Mouse (Mus musculus) limb, embryonic 13.5 days (tissue): ENCODE results near the gene Shc4. TPM values are rescaled to one million over a fixed set of nuclear protein-coding genes. Genes with fewer than 3 reads are reported as not detected.

Experiments used
- ATAC-seq: fragments of 200-750 bp; cut with Nextera tagmentation; 2 replicates; pipeline ENCODE4 v1.8.0; 2017; ENCODE audit warnings: low read depth, moderate number of reproducible peaks, moderate TSS enrichment; ENCODE audit not compliant: low FRiP score
- H3K27ac ChIP-seq: fragments of 300-500 bp; sonication (generic); 2 replicates; pipeline ENCODE4 v1.5.1; 2015; ENCODE audit warnings: inconsistent platforms, mild to moderate bottlenecking, moderate library complexity
- H3K27me3 ChIP-seq: fragments of 300-500 bp; sonication (generic); 2 replicates; pipeline ENCODE4 v1.6.1; 2015; ENCODE audit warnings: mild to moderate bottlenecking, inconsistent platforms
- H3K36me3 ChIP-seq: fragments of 300-500 bp; sonication (generic); 2 replicates; pipeline ENCODE4 v1.6.1; 2015; ENCODE audit warnings: inconsistent platforms, mild to moderate bottlenecking, moderate library complexity
- H3K4me1 ChIP-seq: fragments of 300-500 bp; sonication (generic); 2 replicates; pipeline ENCODE4 v1.6.1; 2015; ENCODE audit warnings: inconsistent platforms
- H3K4me2 ChIP-seq: fragments of 300-500 bp; sonication (generic); replicated peaks from 2 replicates; pipeline ENCODE4 v1.6.1; 2015; ENCODE audit warnings: inconsistent platforms, mild to moderate bottlenecking, moderate library complexity
- H3K4me3 ChIP-seq: fragments of 300-500 bp; sonication (generic); 2 replicates; pipeline ENCODE4 v1.5.1; 2015; ENCODE audit warnings: moderate library complexity, mild to moderate bottlenecking, inconsistent platforms
- H3K9ac ChIP-seq: fragments of 300-500 bp; sonication (generic); 2 replicates; pipeline ENCODE4 v1.6.1; 2015; ENCODE audit warnings: mild to moderate bottlenecking, inconsistent platforms
- H3K9me3 ChIP-seq: fragments of 300-500 bp; sonication (generic); 2 replicates; pipeline ENCODE4 v1.6.1; 2016; ENCODE audit warnings: inconsistent platforms
- WGBS: fragments of 180-500 bp; shearing (Covaris S2); methylation state at CpG from one replicate; pipeline ENCODE4 v1.1.7; 2015; 5-methylcytosine and 5-hydroxymethylcytosine counted together
- polyA plus RNA-seq: library from polyadenylated mRNA; unstranded; fragments of >200 nt; fragmentation: Nextera tagmentation; extraction: Ambion mirVana; gene quantifications from 2 replicates; pipeline ENCODE4 v1.2.1, GENCODE M21; 2015

The Shc4 gene
- polyA plus RNA-seq, 1 experiment from 2014 or later = 1.9 TPM

GRCm38 (mm10) chr2:125723086-125723407, 901 bp downstream of the Shc4 start:
- H3K4me2 ChIP-seq = peak overlapping the region; percentile 99
- H3K9ac ChIP-seq = peak overlapping the region; percentile 68
- H3K36me3 ChIP-seq = no peaks in the 10 kb centered on the region
- ATAC-seq = peak; percentile 9; the same call in 1 of the 2 replicates
- peaks cover 56% of the 10 kb centered on the region for H3K27me3 ChIP-seq
- no peaks in the 10 kb centered on the region for H3K9me3 ChIP-seq
- 1% methylated on average over 18 of the region's 18 CpGs for WGBS
- H3K27ac ChIP-seq = no peak overlapping the region
- H3K4me3 ChIP-seq = peak overlapping the region; percentile 50
- peaks cover 25% of the 10 kb centered on the region for H3K4me1 ChIP-seq

- no peaks in the 10 kb centered on the region for H3K36me3 ChIP-seq
- no peak overlapping the region for H3K4me3 ChIP-seq
- H3K27me3 ChIP-seq = peaks cover 16% of the 10 kb centered on the region
- WGBS = 79% methylated on average over 8 of the region's 8 CpGs
- H3K9ac ChIP-seq = no peak overlapping the region
- H3K4me2 ChIP-seq = no peak overlapping the region
- no peaks in the 10 kb centered on the region for H3K9me3 ChIP-seq
- H3K4me1 ChIP-seq = no peaks in the 10 kb centered on the region
- ATAC-seq = no peak
- no peak overlapping the region for H3K27ac ChIP-seq
These were observed 7.3 kb downstream of the Shc4 start for GRCm38 (mm10) chr2:125716599-125716998.

- 90% methylated on average over 5 of the region's 5 CpGs for WGBS
- no peak for ATAC-seq
- Histone ChIP-seq H3K4me2 (no peak overlapping the region), H3K27ac (no peak overlapping the region), H3K9ac (no peak overlapping the region), H3K27me3 (no peaks in the 10 kb centered on the region), H3K4me1 (no peaks in the 10 kb centered on the region), H3K9me3 (no peaks in the 10 kb centered on the region), H3K36me3 (no peaks in the 10 kb centered on the region), H3K4me3 (no peak overlapping the region)
These were observed 17.4 kb downstream of the Shc4 start for GRCm38 (mm10) chr2:125706510-125706921.

GRCm38 (mm10) chr2:125704907-125705631, 18.9 kb downstream of the Shc4 start:
- ATAC-seq = no peak
- Histone ChIP-seq H3K27me3 (no peaks in the 10 kb centered on the region), H3K36me3 (no peaks in the 10 kb centered on the region), H3K4me2 (no peak overlapping the region), H3K4me1 (no peaks in the 10 kb centered on the region), H3K27ac (no peak overlapping the region), H3K9me3 (no peaks in the 10 kb centered on the region), H3K9ac (no peak overlapping the region), H3K4me3 (no peak overlapping the region)
- WGBS = 49% methylated on average over 12 of the region's 12 CpGs

GRCm38 (mm10) chr2:125702851-125703250, 21.1 kb downstream of the Shc4 start:
- no peaks in the 10 kb centered on the region for H3K36me3 ChIP-seq
- no peaks in the 10 kb centered on the region for H3K4me1 ChIP-seq
- H3K4me3 ChIP-seq = no peak overlapping the region
- H3K9ac ChIP-seq = no peak overlapping the region
- H3K27ac ChIP-seq = no peak overlapping the region
- no peak for ATAC-seq
- no peak overlapping the region for H3K4me2 ChIP-seq
- no peaks in the 10 kb centered on the region for H3K9me3 ChIP-seq
- WGBS = 76% methylated on average over 2 of the region's 2 CpGs
- H3K27me3 ChIP-seq = no peaks in the 10 kb centered on the region

- Histone ChIP-seq H3K36me3 (no peaks in the 10 kb centered on the region), H3K9me3 (no peaks in the 10 kb centered on the region), H3K27ac (no peak overlapping the region), H3K9ac (no peak overlapping the region), H3K4me3 (no peak overlapping the region), H3K4me2 (no peak overlapping the region), H3K4me1 (no peaks in the 10 kb centered on the region), H3K27me3 (no peaks in the 10 kb centered on the region)
- no peak for ATAC-seq
- WGBS = 87% methylated on average over 2 of the region's 2 CpGs
These were observed 22.3 kb downstream of the Shc4 start for GRCm38 (mm10) chr2:125701606-125702005.

- Histone ChIP-seq H3K36me3 (no peaks in the 10 kb centered on the region), H3K9me3 (no peaks in the 10 kb centered on the region), H3K27me3 (no peaks in the 10 kb centered on the region), H3K4me3 (no peak overlapping the region), H3K4me1 (no peaks in the 10 kb centered on the region), H3K27ac (no peak overlapping the region), H3K4me2 (no peak overlapping the region), H3K9ac (no peak overlapping the region)
- ATAC-seq = no peak
- 54% methylated on average over 2 of the region's 2 CpGs for WGBS
These were observed 27.7 kb downstream of the Shc4 start for GRCm38 (mm10) chr2:125696219-125696618.

GRCm38 (mm10) chr2:125694798-125695197, 29.1 kb downstream of the Shc4 start:
- Histone ChIP-seq H3K9me3 (no peaks in the 10 kb centered on the region), H3K27ac (no peak overlapping the region), H3K4me2 (no peak overlapping the region), H3K9ac (no peak overlapping the region), H3K27me3 (no peaks in the 10 kb centered on the region), H3K4me1 (no peaks in the 10 kb centered on the region), H3K36me3 (no peaks in the 10 kb centered on the region), H3K4me3 (no peak overlapping the region)
- 73% methylated on average over 2 of the region's 2 CpGs for WGBS
- no peak for ATAC-seq

- H3K27me3 ChIP-seq = 0 out of 2 replicates have a peak, but pooled peaks cover 1% of the 10 kb centered on the region
- no peaks in the 10 kb centered on the region for H3K36me3 ChIP-seq
- WGBS = 38% methylated on average over 2 of the region's 2 CpGs
- no peaks in the 10 kb centered on the region for H3K9me3 ChIP-seq
- H3K4me1 ChIP-seq = no peaks in the 10 kb centered on the region
- H3K9ac ChIP-seq = no peak overlapping the region
- no peak for ATAC-seq
- H3K4me2 ChIP-seq = no peak overlapping the region
- no peak overlapping the region for H3K4me3 ChIP-seq
- H3K27ac ChIP-seq = no peak overlapping the region
These were observed 31.9 kb downstream of the Shc4 start for GRCm38 (mm10) chr2:125692010-125692409.

- no peaks in the 10 kb centered on the region for H3K36me3 ChIP-seq
- H3K27me3 ChIP-seq = 0 out of 2 replicates have a peak, but pooled peaks cover 3% of the 10 kb centered on the region
- ATAC-seq = no peak
- H3K27ac ChIP-seq = no peak overlapping the region
- H3K4me3 ChIP-seq = no peak overlapping the region
- 78% methylated on average over 9 of the region's 9 CpGs for WGBS
- no peak overlapping the region for H3K4me2 ChIP-seq
- H3K9ac ChIP-seq = no peak overlapping the region
- no peaks in the 10 kb centered on the region for H3K9me3 ChIP-seq
- peaks cover 7% of the 10 kb centered on the region; the same call in 1 of the 2 replicates for H3K4me1 ChIP-seq
These were observed 38.4 kb downstream of the Shc4 start for GRCm38 (mm10) chr2:125685441-125686150.

GRCm38 (mm10) chr2:125684559-125685440, 39.1 kb downstream of the Shc4 start:
- Histone ChIP-seq H3K27me3 (0 out of 2 replicates have a peak, but pooled peaks cover 3% of the 10 kb centered on the region), H3K9me3 (no peaks in the 10 kb centered on the region), H3K27ac (no peak overlapping the region), H3K4me3 (no peak overlapping the region), H3K4me2 (no peak overlapping the region), H3K4me1 (peaks cover 7% of the 10 kb centered on the region; the same call in 1 of the 2 replicates), H3K36me3 (no peaks in the 10 kb centered on the region), H3K9ac (no peak overlapping the region)
- no peak for ATAC-seq
- 62% methylated on average over 10 of the region's 10 CpGs for WGBS

GRCm38 (mm10) chr2:125683895-125684294, 40.1 kb downstream of the Shc4 start:
- H3K27ac ChIP-seq = no peak overlapping the region
- ATAC-seq = no peak
- no peak overlapping the region for H3K4me3 ChIP-seq
- H3K4me2 ChIP-seq = no peak overlapping the region
- no peak overlapping the region for H3K9ac ChIP-seq
- H3K4me1 ChIP-seq = peaks cover 7% of the 10 kb centered on the region; the same call in 1 of the 2 replicates
- H3K27me3 ChIP-seq = 0 out of 2 replicates have a peak, but pooled peaks cover 3% of the 10 kb centered on the region
- 85% methylated on average over 7 of the region's 7 CpGs for WGBS
- H3K36me3 ChIP-seq = no peaks in the 10 kb centered on the region
- no peaks in the 10 kb centered on the region for H3K9me3 ChIP-seq
